Mouse (Mus musculus) hindbrain, embryonic 14.5 days (tissue): ENCODE results near the gene Epha8. TPM values are rescaled to one million over a fixed set of nuclear protein-coding genes. Genes with fewer than 3 reads are reported as not detected.
A peak's percentile ranks its signal among the peaks of the same experiment; 100 is the strongest.

Source experiments
- ATAC-seq: fragments of 200-750 bp; cut with Nextera tagmentation; 2 replicates; pipeline ENCODE4 v1.8.0; 2017; ENCODE audit warnings: moderate number of reproducible peaks, mild to moderate bottlenecking, moderate TSS enrichment, moderate library complexity; ENCODE audit not compliant: low FRiP score
- DNase-seq: peaks from one replicate; pipeline ENCODE4 v3.0.0-alpha.2; 2015; ENCODE audit warnings: low spot score
- H3K27ac ChIP-seq: fragments of 300-500 bp; sonication (generic); 2 replicates; pipeline ENCODE4 v1.5.1; 2014; ENCODE audit warnings: mild to moderate bottlenecking, moderate library complexity
- H3K27me3 ChIP-seq: fragments of 300-500 bp; sonication (generic); 2 replicates; pipeline ENCODE4 v1.6.1; 2014; ENCODE audit warnings: mild to moderate bottlenecking, low read length, mixed read lengths; ENCODE audit not compliant: control insufficient read depth, insufficient read depth
- H3K36me3 ChIP-seq: fragments of 300-500 bp; sonication (generic); replicated peaks from 2 replicates; pipeline ENCODE4 v1.6.1; 2014; ENCODE audit not compliant: control insufficient read depth, insufficient read depth
- H3K4me1 ChIP-seq: fragments of 300-500 bp; sonication (generic); replicated peaks from 2 replicates; pipeline ENCODE4 v1.6.1; 2014; ENCODE audit warnings: antibody characterized with exemption, low read length, mixed read lengths; ENCODE audit not compliant: control insufficient read depth, insufficient read depth
- H3K4me2 ChIP-seq: fragments of 300-500 bp; sonication (generic); replicated peaks from 2 replicates; pipeline ENCODE4 v1.6.1; 2014; ENCODE audit warnings: mild to moderate bottlenecking, moderate library complexity
- H3K4me3 ChIP-seq: fragments of 300-500 bp; sonication (generic); replicated peaks from 2 replicates; pipeline ENCODE4 v1.5.1; 2014; ENCODE audit warnings: mild to moderate bottlenecking, low read length
- H3K9ac ChIP-seq: fragments of 300-500 bp; sonication (generic); 2 replicates; pipeline ENCODE4 v1.6.1; 2014
- H3K9me3 ChIP-seq: fragments of 300-500 bp; sonication (generic); 2 replicates; pipeline ENCODE4 v1.6.1; 2016; ENCODE audit warnings: low read length; ENCODE audit not compliant: control insufficient read depth
- WGBS: fragments of 180-500 bp; shearing (Covaris S2); extraction: QIAGEN DNeasy Blood & Tissue Kit; methylation state at CpG from one replicate; pipeline ENCODE4 v1.1.7; 2014; 5-methylcytosine and 5-hydroxymethylcytosine counted together
- polyA plus RNA-seq: library from polyadenylated mRNA; unstranded; fragments of >200 nt; fragmentation: Nextera tagmentation; extraction: Ambion mirVana; gene quantifications from 2 replicates; pipeline ENCODE4 v1.2.1, GENCODE M21; 2014

Epha8 gene
- polyA plus RNA-seq, 1 experiment from 2014 or later: 15.5 TPM

DNA sequence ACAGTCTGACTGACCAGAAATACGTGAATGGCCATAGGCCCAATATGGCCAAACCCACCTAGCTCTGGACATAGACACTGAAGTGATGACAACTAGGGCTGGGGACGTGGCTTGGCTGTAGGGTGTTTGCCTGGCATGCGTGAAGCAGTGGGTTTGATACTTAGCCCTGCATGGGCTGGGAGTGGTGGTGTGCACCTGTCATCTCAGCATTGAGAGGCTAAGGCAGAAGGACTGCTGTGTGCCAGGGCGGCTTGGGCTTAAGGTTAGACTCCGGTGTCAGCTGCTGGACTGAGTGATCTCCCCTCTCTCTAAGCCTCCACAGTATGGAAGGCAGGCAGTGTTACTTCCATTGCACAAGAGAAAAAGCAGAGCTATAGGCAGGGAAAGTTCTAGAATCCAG is 18.7 kb downstream of the Epha8 start:
- Histone ChIP-seq H3K27me3 (0 out of 2 replicates have a peak, but pooled peaks cover 6% of the 10 kb centered on the region), H3K9me3 (no peaks in the 10 kb centered on the region), H3K4me2 (no peak overlapping the region), H3K9ac (no peak overlapping the region), H3K4me3 (no peak overlapping the region), H3K27ac (no peak overlapping the region), H3K36me3 (peaks cover 3% of the 10 kb centered on the region; the same call in 1 of the 2 replicates), H3K4me1 (peaks cover 8% of the 10 kb centered on the region)
- ATAC-seq (no peak), DNase-seq (no peak)
- WGBS: 86% methylated on average over 5 of the region's 5 CpGs

- 82% methylated on average over 4 of the region's 4 CpGs for WGBS
- Histone ChIP-seq H3K9me3 (no peaks in the 10 kb centered on the region), H3K4me3 (no peak overlapping the region), H3K9ac (no peak overlapping the region), H3K27me3 (0 out of 2 replicates have a peak, but pooled peaks cover 6% of the 10 kb centered on the region), H3K4me1 (peaks cover 2% of the 10 kb centered on the region; the same call in 1 of the 2 replicates), H3K27ac (no peak overlapping the region), H3K36me3 (peaks cover 6% of the 10 kb centered on the region; the same call in 1 of the 2 replicates), H3K4me2 (no peak overlapping the region)
- no peak for DNase-seq
- no peak for ATAC-seq
These were observed 19.3 kb downstream of the Epha8 start for GRCm38 (mm10) chr4:136937344-136937743.

DNA sequence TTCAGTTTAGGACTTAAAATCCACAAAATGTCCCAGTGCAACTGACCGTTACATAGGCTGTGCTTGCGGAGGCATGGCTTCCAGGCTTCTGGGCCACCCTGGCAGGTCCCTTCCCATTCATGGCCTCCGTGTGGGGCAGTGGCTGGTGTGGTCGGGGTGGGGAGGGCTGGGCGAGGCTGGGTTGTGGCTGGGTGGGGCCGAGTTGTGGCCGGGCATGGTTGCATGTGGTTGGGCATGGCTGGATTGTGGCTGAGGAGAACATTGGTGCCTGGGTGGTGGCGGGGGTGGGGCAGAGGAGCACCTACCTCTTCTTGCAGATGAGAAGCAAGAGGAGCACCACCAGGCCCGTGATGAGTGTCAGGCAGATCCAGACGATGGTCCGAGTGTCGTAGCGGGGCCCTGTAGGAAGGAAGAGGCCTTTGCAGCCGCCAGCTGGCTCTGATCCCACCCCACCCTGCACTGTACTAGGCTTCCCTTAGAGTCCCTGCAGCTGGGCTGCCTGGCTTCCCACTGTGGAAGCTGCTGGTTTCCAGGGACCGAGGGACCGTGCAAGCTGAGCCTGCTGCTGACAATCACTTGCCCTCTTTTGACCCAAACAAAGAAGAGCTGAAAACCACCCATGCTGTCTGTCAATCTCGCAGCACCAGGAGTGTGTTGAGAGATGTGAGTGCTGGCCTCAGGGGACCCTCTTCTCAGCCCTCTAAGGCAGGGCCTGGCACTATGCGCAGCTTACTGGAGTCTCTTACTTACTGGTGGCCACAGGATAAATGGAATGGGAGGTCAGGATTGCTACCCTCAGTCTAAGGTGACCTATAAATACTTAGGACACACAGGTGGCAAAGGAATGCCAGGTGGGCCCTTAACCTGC is 21.6 kb downstream of the Epha8 start:
- no peak overlapping the region for H3K27ac ChIP-seq
- 0 out of 2 replicates have a peak, but pooled peaks cover 4% of the 10 kb centered on the region for H3K27me3 ChIP-seq
- H3K4me2 ChIP-seq: no peak overlapping the region
- no peak overlapping the region for H3K9ac ChIP-seq
- no peaks in the 10 kb centered on the region for H3K9me3 ChIP-seq
- WGBS: 46% methylated on average over 18 of the region's 18 CpGs
- no peak for DNase-seq
- no peak overlapping the region for H3K4me3 ChIP-seq
- no peak; the same call in 1 of the 2 replicates for ATAC-seq
- peaks cover 6% of the 10 kb centered on the region; the same call in 1 of the 2 replicates for H3K36me3 ChIP-seq
- H3K4me1 ChIP-seq: no peaks in the 10 kb centered on the region

DNA sequence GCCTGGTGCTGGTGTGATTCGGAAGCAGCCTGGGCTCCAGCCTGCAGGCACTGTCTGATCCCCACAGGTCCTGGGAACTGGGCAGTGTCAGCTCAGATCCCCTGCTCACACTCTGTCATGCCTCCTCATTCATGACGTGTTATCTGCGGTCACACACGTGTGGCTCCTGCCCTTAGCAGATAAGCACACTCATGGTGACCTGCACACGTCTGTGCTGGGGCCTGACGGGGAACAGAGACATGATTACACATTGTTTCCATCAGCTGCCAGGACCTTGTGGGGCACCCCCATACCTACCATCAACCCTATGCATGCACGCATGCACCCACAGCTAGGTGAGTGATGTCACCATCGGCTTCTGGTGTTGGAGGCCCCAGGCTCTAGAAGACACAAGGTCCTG is 26.1 kb downstream of the Epha8 start:
- Histone ChIP-seq H3K27me3 (peaks cover 13% of the 10 kb centered on the region; the same call in 1 of the 2 replicates), H3K4me2 (no peak overlapping the region), H3K27ac (no peak overlapping the region), H3K9me3 (no peaks in the 10 kb centered on the region), H3K36me3 (peaks cover 6% of the 10 kb centered on the region; the same call in 1 of the 2 replicates), H3K9ac (no peak overlapping the region), H3K4me3 (no peak overlapping the region), H3K4me1 (peaks cover 9% of the 10 kb centered on the region; the same call in 1 of the 2 replicates)
- ATAC-seq: no peak
- no peak for DNase-seq
- 87% methylated on average over 8 of the region's 8 CpGs for whole genome bisulfite sequencing

GRCm38 (mm10) chr4:136928928-136929327 is 27.7 kb downstream of the Epha8 start:
- ATAC-seq (no peak), DNase-seq (no peak)
- Histone ChIP-seq H3K4me1 (peaks cover 9% of the 10 kb centered on the region; the same call in 1 of the 2 replicates), H3K4me2 (no peak overlapping the region), H3K27me3 (peaks cover 23% of the 10 kb centered on the region), H3K4me3 (no peak overlapping the region), H3K9ac (no peak overlapping the region), H3K27ac (no peak overlapping the region), H3K9me3 (no peaks in the 10 kb centered on the region), H3K36me3 (peaks cover 6% of the 10 kb centered on the region; the same call in 1 of the 2 replicates)
- 8% methylated on average over 5 of the region's 5 CpGs for WGBS

- Histone ChIP-seq H3K27ac (peak overlapping the region; percentile 57), H3K9me3 (no peaks in the 10 kb centered on the region), H3K36me3 (no peaks in the 10 kb centered on the region), H3K9ac (no peak overlapping the region), H3K4me2 (no peak overlapping the region), H3K27me3 (peaks cover 31% of the 10 kb centered on the region), H3K4me1 (peaks cover 12% of the 10 kb centered on the region; the same call in 1 of the 2 replicates), H3K4me3 (no peak overlapping the region)
- ATAC-seq (peak; percentile 49; the same call in 1 of the 2 replicates), DNase-seq (peak; percentile 38)
- 5% methylated on average over 15 of the region's 15 CpGs for WGBS
These were observed 30.8 kb downstream of the Epha8 start for GRCm38 (mm10) chr4:136925804-136926203.

DNA sequence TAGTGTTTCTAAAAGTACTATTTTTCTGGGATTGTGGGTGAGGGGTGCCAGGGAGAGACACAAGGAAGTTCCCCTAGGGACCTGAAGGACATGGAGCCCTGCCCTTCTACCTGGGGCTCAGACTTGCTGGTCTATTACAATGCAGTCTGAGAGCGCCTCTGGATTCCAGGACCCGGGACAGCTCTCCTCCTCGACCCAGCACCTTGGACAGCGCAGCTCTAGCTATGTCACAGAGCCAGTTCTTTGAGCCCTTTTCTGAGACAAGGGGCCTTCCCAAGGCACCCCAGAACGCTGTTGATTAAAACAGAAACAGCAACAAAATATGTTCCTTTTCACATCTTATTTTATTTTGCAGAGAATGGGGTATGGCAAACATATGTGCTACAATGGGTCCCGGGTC is 32.1 kb downstream of the Epha8 start:
- Histone ChIP-seq H3K27me3 (peaks cover 31% of the 10 kb centered on the region), H3K4me2 (no peak overlapping the region), H3K36me3 (no peaks in the 10 kb centered on the region), H3K9me3 (no peaks in the 10 kb centered on the region), H3K27ac (no peak overlapping the region), H3K4me3 (no peak overlapping the region), H3K4me1 (peaks cover 12% of the 10 kb centered on the region; the same call in 1 of the 2 replicates), H3K9ac (no peak overlapping the region)
- WGBS: 14% methylated on average over 6 of the region's 6 CpGs
- ATAC-seq: no peak
- DNase-seq: peak; percentile 76

DNA sequence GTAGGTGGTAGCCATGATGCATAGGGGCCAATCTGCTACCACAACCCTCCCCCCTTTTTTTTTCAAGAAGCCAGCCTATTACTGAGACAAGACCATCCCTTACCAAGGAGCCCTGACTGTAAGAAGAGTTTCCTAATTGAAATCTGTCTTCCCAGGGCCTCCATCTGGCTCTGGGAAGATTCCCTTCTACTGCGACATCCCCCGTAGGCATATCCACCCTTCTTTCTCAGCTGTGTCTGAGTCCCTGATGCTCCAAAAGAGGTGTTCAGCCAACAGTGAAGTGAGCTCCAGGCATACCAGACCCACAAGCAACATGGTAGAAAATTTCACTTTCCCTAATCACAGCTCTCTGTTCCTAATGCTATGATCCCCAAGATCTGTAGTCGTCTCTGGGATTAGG is 37.1 kb downstream of the Epha8 start:
- Histone ChIP-seq H3K4me3 (no peak overlapping the region), H3K36me3 (no peaks in the 10 kb centered on the region), H3K9me3 (no peaks in the 10 kb centered on the region), H3K27ac (no peak overlapping the region), H3K27me3 (peaks cover 18% of the 10 kb centered on the region), H3K4me1 (peaks cover 14% of the 10 kb centered on the region), H3K4me2 (no peak overlapping the region), H3K9ac (no peak overlapping the region)
- no peak for ATAC-seq
- 80% methylated on average over 3 of the region's 3 CpGs for WGBS
- DNase-seq: no peak

DNA sequence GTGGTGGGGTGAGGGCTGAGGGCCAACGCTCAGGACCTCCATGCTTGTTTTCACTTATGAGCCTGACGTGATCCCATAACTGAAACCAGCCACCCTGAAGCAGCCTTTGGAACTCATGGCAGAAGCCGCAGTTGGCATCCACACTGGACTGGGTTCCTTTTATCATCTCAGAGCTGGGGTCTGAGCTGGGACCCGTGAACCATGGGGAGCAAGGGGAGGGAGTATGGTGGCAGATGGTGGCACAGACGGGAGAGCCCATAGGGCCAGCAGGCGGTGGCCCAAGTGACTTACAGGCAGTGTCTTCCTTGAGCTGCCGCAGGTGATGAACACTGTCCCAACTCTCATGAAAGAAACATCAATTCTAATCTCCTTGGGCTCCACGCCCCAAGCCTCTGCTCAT is 37.8 kb downstream of the Epha8 start:
- 83% methylated on average over 8 of the region's 8 CpGs for WGBS

More for the DNA sequence above, 37.8 kb downstream of the Epha8 start:
- H3K4me1 ChIP-seq: peaks cover 14% of the 10 kb centered on the region
- no peaks in the 10 kb centered on the region for H3K36me3 ChIP-seq
- H3K4me3 ChIP-seq: no peak overlapping the region
- H3K27ac ChIP-seq: no peak overlapping the region
- H3K4me2 ChIP-seq: no peak overlapping the region
- no peak for ATAC-seq
- no peaks in the 10 kb centered on the region for H3K9me3 ChIP-seq
- no peak for DNase-seq
- H3K9ac ChIP-seq: no peak overlapping the region
- peaks cover 11% of the 10 kb centered on the region for H3K27me3 ChIP-seq
